Mouse (Mus musculus) midbrain, embryonic 15.5 days (tissue): ENCODE data around the gene Plekhg3. TPM values are rescaled to one million over a fixed set of nuclear protein-coding genes. Genes with fewer than 3 reads are reported as not detected.
A peak's percentile ranks its signal among the peaks of the same experiment; 100 is the strongest.

Experiments used
- ATAC-seq: fragments of 200-750 bp; cut with Nextera tagmentation; replicated peaks from 2 replicates; pipeline ENCODE4 v1.8.0; 2017; ENCODE audit warnings: moderate TSS enrichment
- H3K27ac ChIP-seq: fragments of 300-500 bp; sonication (generic); 2 replicates; pipeline ENCODE4 v1.5.1; 2015; ENCODE audit warnings: mild to moderate bottlenecking, inconsistent platforms
- H3K27me3 ChIP-seq: fragments of 300-500 bp; sonication (generic); replicated peaks from 2 replicates; pipeline ENCODE4 v1.6.1; 2015; ENCODE audit warnings: inconsistent platforms
- H3K36me3 ChIP-seq: fragments of 300-500 bp; sonication (generic); replicated peaks from 2 replicates; pipeline ENCODE4 v1.6.1; 2015; ENCODE audit warnings: inconsistent platforms
- H3K4me1 ChIP-seq: fragments of 300-500 bp; sonication (generic); 2 replicates; pipeline ENCODE4 v1.6.1; 2015; ENCODE audit warnings: inconsistent platforms
- H3K4me2 ChIP-seq: fragments of 300-500 bp; sonication (generic); 2 replicates; pipeline ENCODE4 v1.6.1; 2015; ENCODE audit warnings: inconsistent platforms, mild to moderate bottlenecking, moderate library complexity
- H3K4me3 ChIP-seq: fragments of 300-500 bp; sonication (generic); 2 replicates; pipeline ENCODE4 v1.5.1; 2015; ENCODE audit warnings: mild to moderate bottlenecking, inconsistent platforms
- H3K9ac ChIP-seq: fragments of 300-500 bp; sonication (generic); 2 replicates; pipeline ENCODE4 v1.6.1; 2015; ENCODE audit warnings: mild to moderate bottlenecking, inconsistent platforms
- H3K9me3 ChIP-seq: fragments of 300-500 bp; sonication (generic); 2 replicates; pipeline ENCODE4 v1.6.1; 2016; ENCODE audit warnings: inconsistent platforms
- WGBS: fragments of 180-500 bp; shearing (Covaris S2); methylation state at CpG from one replicate; pipeline ENCODE4 v1.1.7; 2015; ENCODE audit warnings: mixed read lengths; 5-methylcytosine and 5-hydroxymethylcytosine counted together
- polyA plus RNA-seq: library from polyadenylated mRNA; unstranded; fragments of >200 nt; fragmentation: Nextera tagmentation; extraction: Ambion mirVana; gene quantifications from 2 replicates; pipeline ENCODE4 v1.2.1, GENCODE M21; 2015

Plekhg3 gene
- polyA plus RNA-seq, 1 experiment from 2014 or later, result 1.4 TPM

- no peak overlapping the region for H3K9ac ChIP-seq
- no peaks in the 10 kb centered on the region for H3K36me3 ChIP-seq
- WGBS, result 76% methylated on average over 2 of the region's 2 CpGs
- peaks cover 6% of the 10 kb centered on the region; the same call in 1 of the 2 replicates for H3K4me1 ChIP-seq
- H3K27me3 ChIP-seq, result no peaks in the 10 kb centered on the region
- H3K4me2 ChIP-seq, result no peak overlapping the region
- ATAC-seq, result no peak
- H3K27ac ChIP-seq, result no peak overlapping the region
- H3K4me3 ChIP-seq, result no peak overlapping the region
- no peaks in the 10 kb centered on the region for H3K9me3 ChIP-seq
Measured at GRCm38 (mm10) chr12:76595830-76596229, 65.1 kb downstream of the Plekhg3 start.

- no peak overlapping the region for H3K4me2 ChIP-seq
- H3K4me3 ChIP-seq, result no peak overlapping the region
- peaks cover 6% of the 10 kb centered on the region; the same call in 1 of the 2 replicates for H3K4me1 ChIP-seq
- no peaks in the 10 kb centered on the region for H3K27me3 ChIP-seq
- no peaks in the 10 kb centered on the region for H3K9me3 ChIP-seq
- H3K36me3 ChIP-seq, result no peaks in the 10 kb centered on the region
- 53% methylated on average over 15 of the region's 15 CpGs for WGBS
- ATAC-seq, result peak; percentile 44
- no peak overlapping the region for H3K9ac ChIP-seq
- no peak overlapping the region for H3K27ac ChIP-seq
Measured at GRCm38 (mm10) chr12:76596292-76597023, 65.8 kb downstream of the Plekhg3 start.

- no peak for ATAC-seq
- WGBS, result 79% methylated on average over 15 of the region's 15 CpGs
- Histone ChIP-seq H3K4me3 (no peak overlapping the region), H3K9me3 (no peaks in the 10 kb centered on the region), H3K4me2 (no peak overlapping the region), H3K27me3 (no peaks in the 10 kb centered on the region), H3K9ac (no peak overlapping the region), H3K27ac (no peak overlapping the region), H3K4me1 (peaks cover 6% of the 10 kb centered on the region; the same call in 1 of the 2 replicates), H3K36me3 (no peaks in the 10 kb centered on the region)
Measured at GRCm38 (mm10) chr12:76597577-76598100, 66.9 kb downstream of the Plekhg3 start.

- Histone ChIP-seq H3K36me3 (no peaks in the 10 kb centered on the region), H3K27ac (no peak overlapping the region), H3K27me3 (no peaks in the 10 kb centered on the region), H3K9ac (no peak overlapping the region), H3K4me3 (no peak overlapping the region), H3K9me3 (no peaks in the 10 kb centered on the region), H3K4me2 (no peak overlapping the region), H3K4me1 (peaks cover 6% of the 10 kb centered on the region; the same call in 1 of the 2 replicates)
- 76% methylated on average over 24 of the region's 24 CpGs for WGBS
- no peak for ATAC-seq
Measured at GRCm38 (mm10) chr12:76598196-76598928, 67.7 kb downstream of the Plekhg3 start.

GRCm38 (mm10) chr12:76603779-76604178 is 73.1 kb downstream of the Plekhg3 start:
- no peak overlapping the region for H3K27ac ChIP-seq
- H3K9ac ChIP-seq, result no peak overlapping the region
- H3K4me3 ChIP-seq, result no peak overlapping the region
- H3K4me2 ChIP-seq, result no peak overlapping the region
- no peaks in the 10 kb centered on the region for H3K27me3 ChIP-seq
- H3K4me1 ChIP-seq, result no peaks in the 10 kb centered on the region
- H3K36me3 ChIP-seq, result no peaks in the 10 kb centered on the region
- 94% methylated on average over 9 of the region's 9 CpGs for WGBS
- H3K9me3 ChIP-seq, result no peaks in the 10 kb centered on the region
- ATAC-seq, result no peak

- Histone ChIP-seq H3K27me3 (no peaks in the 10 kb centered on the region), H3K36me3 (no peaks in the 10 kb centered on the region), H3K4me1 (no peaks in the 10 kb centered on the region), H3K9me3 (no peaks in the 10 kb centered on the region), H3K9ac (no peak overlapping the region), H3K4me3 (no peak overlapping the region), H3K4me2 (no peak overlapping the region), H3K27ac (no peak overlapping the region)
- WGBS, result 60% methylated on average over 4 of the region's 4 CpGs
- ATAC-seq, result no peak
Measured at GRCm38 (mm10) chr12:76604546-76604945, 73.9 kb downstream of the Plekhg3 start.

- ATAC-seq, result no peak
- no peaks in the 10 kb centered on the region for H3K27me3 ChIP-seq
- H3K9me3 ChIP-seq, result no peaks in the 10 kb centered on the region
- no peak overlapping the region for H3K4me2 ChIP-seq
- WGBS, result 54% methylated on average over 3 of the region's 3 CpGs
- no peak overlapping the region for H3K4me3 ChIP-seq
- no peaks in the 10 kb centered on the region for H3K36me3 ChIP-seq
- no peak overlapping the region for H3K27ac ChIP-seq
- H3K4me1 ChIP-seq, result no peaks in the 10 kb centered on the region
- H3K9ac ChIP-seq, result no peak overlapping the region
Measured at GRCm38 (mm10) chr12:76605837-76606236, 75.1 kb downstream of the Plekhg3 start.

- no peak overlapping the region for H3K4me2 ChIP-seq
- no peaks in the 10 kb centered on the region for H3K4me1 ChIP-seq
- no peaks in the 10 kb centered on the region for H3K36me3 ChIP-seq
- 75% methylated on average over 11 of the region's 11 CpGs for WGBS
- no peak for ATAC-seq
- no peak overlapping the region for H3K27ac ChIP-seq
- no peak overlapping the region for H3K9ac ChIP-seq
- H3K27me3 ChIP-seq, result no peaks in the 10 kb centered on the region
- no peak overlapping the region for H3K4me3 ChIP-seq
- no peaks in the 10 kb centered on the region for H3K9me3 ChIP-seq
Measured at GRCm38 (mm10) chr12:76608241-76608640, 77.5 kb downstream of the Plekhg3 start.

GRCm38 (mm10) chr12:76608997-76609565 is 78.4 kb downstream of the Plekhg3 start:
- H3K27me3 ChIP-seq, result no peaks in the 10 kb centered on the region
- no peaks in the 10 kb centered on the region for H3K4me1 ChIP-seq
- H3K9me3 ChIP-seq, result no peaks in the 10 kb centered on the region
- H3K27ac ChIP-seq, result no peak overlapping the region
- no peaks in the 10 kb centered on the region for H3K36me3 ChIP-seq
- H3K4me3 ChIP-seq, result no peak overlapping the region
- 82% methylated on average over 15 of the region's 15 CpGs for WGBS
- no peak overlapping the region for H3K9ac ChIP-seq
- no peak for ATAC-seq
- H3K4me2 ChIP-seq, result no peak overlapping the region

- Histone ChIP-seq H3K4me2 (no peak overlapping the region), H3K9ac (no peak overlapping the region), H3K36me3 (no peaks in the 10 kb centered on the region), H3K27me3 (no peaks in the 10 kb centered on the region), H3K9me3 (no peaks in the 10 kb centered on the region), H3K4me3 (no peak overlapping the region), H3K27ac (no peak overlapping the region), H3K4me1 (no peaks in the 10 kb centered on the region)
- no peak for ATAC-seq
- 88% methylated on average over 12 of the region's 12 CpGs for WGBS
Measured at GRCm38 (mm10) chr12:76612621-76613020, 81.9 kb downstream of the Plekhg3 start.

- no peaks in the 10 kb centered on the region for H3K27me3 ChIP-seq
- no peak overlapping the region for H3K4me3 ChIP-seq
- no peak overlapping the region; the same call in 1 of the 2 replicates for H3K27ac ChIP-seq
- no peaks in the 10 kb centered on the region for H3K4me1 ChIP-seq
- no peak overlapping the region for H3K9ac ChIP-seq
- WGBS, result 68% methylated on average over 12 of the region's 12 CpGs
- no peaks in the 10 kb centered on the region for H3K9me3 ChIP-seq
- H3K36me3 ChIP-seq, result no peaks in the 10 kb centered on the region
- ATAC-seq, result no peak
- H3K4me2 ChIP-seq, result no peak overlapping the region
Measured at GRCm38 (mm10) chr12:76614868-76615579, 84.3 kb downstream of the Plekhg3 start.

GRCm38 (mm10) chr12:76615580-76615937 is 84.9 kb downstream of the Plekhg3 start:
- Histone ChIP-seq H3K36me3 (no peaks in the 10 kb centered on the region), H3K9me3 (no peaks in the 10 kb centered on the region), H3K27ac (no peak overlapping the region; the same call in 1 of the 2 replicates), H3K4me3 (no peak overlapping the region), H3K4me1 (no peaks in the 10 kb centered on the region), H3K4me2 (no peak overlapping the region), H3K27me3 (no peaks in the 10 kb centered on the region), H3K9ac (no peak overlapping the region)
- ATAC-seq, result no peak
- 68% methylated on average over 4 of the region's 4 CpGs for WGBS
